Mouse (Mus musculus) small intestine, adult 2 months (tissue): ENCODE results near the gene Arhgap24. TPM values are rescaled to one million over a fixed set of nuclear protein-coding genes. Genes with fewer than 3 reads are reported as not detected.
"Not testable (repeated sequence)": the region's sequence is repeated elsewhere in the genome, so short reads cannot be mapped to it uniquely, and the experiment has no call there.

ENCODE experiments used
- H3K27ac ChIP-seq: fragments of 200-500 bp; 2 replicates; pipeline ENCODE4 v1.5.1; 2012; ENCODE audit warnings: low read depth, low read length, control low read depth, inconsistent platforms; ENCODE audit not compliant: insufficient read depth
- H3K27me3 ChIP-seq: fragments of 200-500 bp; 2 replicates; pipeline ENCODE4 v1.6.1; 2012; ENCODE audit warnings: mild to moderate bottlenecking, moderate library complexity, low read length, inconsistent platforms; ENCODE audit not compliant: control insufficient read depth, insufficient read depth
- H3K36me3 ChIP-seq: fragments of 200-500 bp; 2 replicates; pipeline ENCODE4 v1.6.1; 2012; ENCODE audit warnings: mild to moderate bottlenecking, low read length, control low read depth, inconsistent platforms; ENCODE audit not compliant: control insufficient read depth, insufficient read depth
- H3K4me1 ChIP-seq: fragments of 200-500 bp; 2 replicates; pipeline ENCODE4 v1.6.1; 2012; ENCODE audit warnings: low read length, inconsistent platforms, mixed read lengths; ENCODE audit not compliant: control insufficient read depth, insufficient read depth, insufficient read length
- H3K4me3 ChIP-seq: fragments of 200-500 bp; 2 replicates; pipeline ENCODE4 v1.5.1; 2012; ENCODE audit warnings: low read depth, mild to moderate bottlenecking, control low read depth, inconsistent platforms, low read length, moderate library complexity
- CTCF ChIP-seq: fragments of 200-500 bp; IDR thresholded peaks from 2 replicates; pipeline ENCODE4 v1.5.1; 2012; ENCODE audit warnings: low read depth, mild to moderate bottlenecking, control low read depth, inconsistent platforms, low read length, moderate library complexity, mixed read lengths; ENCODE audit not compliant: insufficient replicate concordance, insufficient read length; ENCODE audit errors: extremely low read depth
- POLR2A ChIP-seq: fragments of 200-500 bp; IDR thresholded peaks from 2 replicates; pipeline ENCODE4 v1.6.1; 2012; ENCODE audit warnings: low read depth, mild to moderate bottlenecking, control low read depth, inconsistent platforms, low read length, moderate library complexity
- WGBS: fragments of 180-500 bp; shearing (Covaris S2); methylation state at CpG from one replicate; pipeline ENCODE4 v1.1.7; 2018; 5-methylcytosine and 5-hydroxymethylcytosine counted together
- polyA plus RNA-seq: library from polyadenylated mRNA; depleted of rRNA; stranded (reverse); fragments of >200 nt; gene quantifications from 2 replicates; pipeline ENCODE4 v1.2.3, GENCODE M21; 2012

Arhgap24 gene
- polyA plus RNA-seq, 1 experiment: 1.8 TPM

- H3K27ac ChIP-seq: no peak overlapping the region
- H3K27me3 ChIP-seq: no peaks in the 10 kb centered on the region
These were observed 387.0 kb downstream of the Arhgap24 start for GRCm38 (mm10) chr5:102868196-102868595.

GRCm38 (mm10) chr5:102872996-102873395 is 391.8 kb downstream of the Arhgap24 start:
- not testable (repeated sequence) for H3K4me1 ChIP-seq, H3K27ac ChIP-seq, H3K4me3 ChIP-seq, H3K36me3 ChIP-seq, H3K27me3 ChIP-seq
- WGBS: 88% methylated on average over 9 of the region's 9 CpGs

More at GRCm38 (mm10) chr5:102868196-102868595, 387.0 kb downstream of the Arhgap24 start:
- H3K36me3 ChIP-seq: no peaks in the 10 kb centered on the region
- H3K4me1 ChIP-seq: no peaks in the 10 kb centered on the region
- WGBS: 56% methylated on average over 5 of the region's 5 CpGs
- no peak overlapping the region for H3K4me3 ChIP-seq
- TF ChIP-seq CTCF (no peak), POLR2A (no peak)

DNA sequence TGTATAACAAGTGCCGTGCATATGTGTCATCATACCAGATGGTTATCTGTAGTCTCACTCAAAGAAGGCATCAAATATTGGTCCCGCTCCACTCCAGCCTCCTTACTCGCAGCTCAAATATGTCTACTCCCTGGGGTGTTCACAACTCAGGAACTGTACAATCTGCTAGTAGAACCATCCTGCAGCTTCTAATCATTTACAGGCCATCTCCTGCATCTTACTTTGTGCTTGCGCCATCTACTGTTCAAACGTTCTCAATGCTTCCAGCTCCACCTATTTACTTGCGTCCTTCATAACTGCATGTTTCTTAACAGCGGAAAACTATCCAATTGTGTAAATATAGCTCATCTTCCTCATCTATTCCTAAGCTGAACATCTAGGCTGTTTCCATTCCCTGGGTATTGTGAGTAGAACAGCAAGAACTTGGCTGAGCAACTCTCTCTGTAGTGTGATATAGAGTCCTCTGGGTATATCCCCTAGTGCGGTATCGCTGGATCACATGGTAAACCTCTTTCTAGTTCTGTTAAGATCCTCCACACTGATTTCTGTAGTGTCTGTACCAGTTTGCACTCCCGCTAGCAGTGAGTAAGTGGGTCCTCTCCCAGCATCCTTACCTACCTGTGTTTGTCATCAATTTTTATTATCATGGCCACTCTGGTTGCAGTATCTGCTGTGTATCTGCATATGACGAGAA is 393.6 kb downstream of the Arhgap24 start:
- H3K27me3 ChIP-seq: no peaks in the 10 kb centered on the region
- no peak overlapping the region for H3K27ac ChIP-seq
- H3K4me1 ChIP-seq: no peaks in the 10 kb centered on the region
- no peak overlapping the region for H3K4me3 ChIP-seq
- no peaks in the 10 kb centered on the region for H3K36me3 ChIP-seq
- TF ChIP-seq POLR2A (no peak), CTCF (no peak)
- 38% methylated on average over 11 of the region's 11 CpGs for WGBS

- H3K27me3 ChIP-seq: no peaks in the 10 kb centered on the region
- TF ChIP-seq POLR2A (no peak), CTCF (no peak)
- 72% methylated on average over 16 of the region's 16 CpGs for WGBS
- no peak overlapping the region for H3K27ac ChIP-seq
- no peaks in the 10 kb centered on the region for H3K4me1 ChIP-seq
- no peak overlapping the region for H3K4me3 ChIP-seq
- no peaks in the 10 kb centered on the region; the same call in 1 of the 2 replicates for H3K36me3 ChIP-seq
These were observed 394.4 kb downstream of the Arhgap24 start for GRCm38 (mm10) chr5:102875628-102876027.

GRCm38 (mm10) chr5:102888482-102889162 is 407.4 kb downstream of the Arhgap24 start:
- no peak overlapping the region for H3K27ac ChIP-seq
- no peak for TF ChIP-seq POLR2A
- TF ChIP-seq CTCF: no peak
- WGBS: 80% methylated on average over 14 of the region's 14 CpGs
- no peak overlapping the region for H3K4me3 ChIP-seq
- H3K27me3 ChIP-seq: no peaks in the 10 kb centered on the region
- H3K36me3 ChIP-seq: no peaks in the 10 kb centered on the region
- no peaks in the 10 kb centered on the region for H3K4me1 ChIP-seq

DNA sequence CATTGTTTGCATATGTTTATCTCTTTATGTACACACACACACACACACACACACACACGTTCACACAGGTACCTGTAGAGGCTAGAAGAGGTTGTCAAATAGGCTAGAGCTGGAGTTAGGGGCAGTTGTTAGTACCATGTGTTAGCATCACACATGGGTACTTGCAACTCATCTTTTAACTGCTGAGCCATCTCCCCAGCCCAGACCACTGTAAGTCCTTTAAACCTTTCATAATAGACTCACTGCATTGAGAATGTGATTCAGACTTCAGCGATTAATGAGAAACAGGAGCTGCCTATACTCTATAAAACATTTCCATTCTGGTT is 407.9 kb downstream of the Arhgap24 start:
- TF ChIP-seq CTCF: no peak
- no peak for TF ChIP-seq POLR2A
- no peaks in the 10 kb centered on the region for H3K36me3 ChIP-seq
- no peaks in the 10 kb centered on the region for H3K4me1 ChIP-seq
- no peak overlapping the region for H3K27ac ChIP-seq
- WGBS: 76% methylated on average over 2 of the region's 2 CpGs
- no peak overlapping the region for H3K4me3 ChIP-seq
- H3K27me3 ChIP-seq: no peaks in the 10 kb centered on the region

DNA sequence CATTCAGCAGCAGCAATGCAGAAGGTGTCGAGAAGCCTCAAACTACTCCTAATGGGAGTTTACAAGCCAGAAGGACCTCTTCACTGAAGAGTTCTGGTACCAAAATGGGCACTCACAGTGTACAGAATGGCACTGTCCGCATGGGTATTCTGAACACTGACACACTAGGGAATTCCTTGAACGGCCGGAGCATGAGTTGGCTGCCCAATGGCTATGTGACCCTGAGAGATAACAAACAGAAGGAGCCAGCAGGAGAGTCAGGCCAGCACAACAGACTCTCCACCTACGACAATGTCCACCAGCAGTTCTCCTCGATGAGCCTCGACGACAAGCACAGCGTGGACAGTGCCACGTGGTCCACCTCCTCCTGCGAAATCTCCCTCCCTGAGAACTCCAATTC is 411.0 kb downstream of the Arhgap24 start:
- Histone ChIP-seq H3K27me3 (no peaks in the 10 kb centered on the region), H3K27ac (no peak overlapping the region), H3K36me3 (no peaks in the 10 kb centered on the region), H3K4me1 (no peaks in the 10 kb centered on the region), H3K4me3 (no peak overlapping the region)
- TF ChIP-seq CTCF (no peak), POLR2A (no peak)
- WGBS: 92% methylated on average over 11 of the region's 11 CpGs
